Mouse (Mus musculus) lung, adult 2 months (tissue): ENCODE results near the gene Ak4.

ENCODE experiments used
- CTCF ChIP-seq: fragments of 200-500 bp; IDR thresholded peaks from 2 replicates; pipeline ENCODE4 v1.5.1; 2011; ENCODE audit warnings: mild to moderate bottlenecking, low read length, control low read depth; ENCODE audit not compliant: insufficient read depth
- POLR2A ChIP-seq: fragments of 200-500 bp; IDR thresholded peaks from 2 replicates; pipeline ENCODE4 v1.6.1; 2011; ENCODE audit warnings: low read depth, mild to moderate bottlenecking, control low read depth, low read length, borderline replicate concordance; ENCODE audit errors: extremely low read depth

DNA sequence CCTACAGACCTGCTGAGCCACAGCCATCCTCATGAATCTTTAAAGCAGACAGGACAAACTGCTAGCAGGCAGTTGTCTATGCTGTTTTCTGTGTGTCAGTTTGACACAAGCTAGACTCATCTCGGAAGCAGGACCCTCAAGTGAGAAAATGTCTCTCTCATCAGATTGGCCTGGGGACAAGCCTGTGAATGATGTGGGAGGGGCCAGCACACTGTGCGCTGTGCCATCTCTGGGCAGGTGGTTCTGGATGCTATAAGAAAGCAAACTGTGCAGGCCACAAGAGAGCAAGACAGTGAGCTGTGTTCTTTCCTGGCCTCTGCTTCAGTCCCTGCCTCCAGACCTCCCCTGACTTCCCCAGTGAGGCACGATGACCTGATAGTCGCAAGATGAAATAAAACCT lies 40.3 kb upstream of the Ak4 start:
- TF ChIP-seq POLR2A (no peak), CTCF (no peak)
